Mouse (Mus musculus) thymus, adult 2 months (tissue): Measurements from ENCODE around the gene Ppp1r3d.

Source experiments
- CTCF ChIP-seq: fragments of 200-500 bp; IDR thresholded peaks from 2 replicates; pipeline ENCODE4 v1.5.1; 2012; ENCODE audit warnings: mild to moderate bottlenecking, control low read depth, low read length, moderate library complexity, borderline replicate concordance; ENCODE audit not compliant: control insufficient read depth, poor library complexity, insufficient read depth; ENCODE audit errors: extremely low read depth
- POLR2A ChIP-seq: fragments of 200-500 bp; IDR thresholded peaks from 2 replicates; pipeline ENCODE4 v1.6.1; 2012; ENCODE audit warnings: mild to moderate bottlenecking, low read length, control low read depth, moderate library complexity; ENCODE audit not compliant: control insufficient read depth, poor library complexity, insufficient read depth; ENCODE audit errors: extremely low read depth

- no peak for TF ChIP-seq CTCF
- no peak for TF ChIP-seq POLR2A
Measured at GRCm38 (mm10) chr2:178454664-178455516, 40.6 kb upstream of the Ppp1r3d start.
